Mouse (Mus musculus) monocyte, adult 5-6 weeks (primary cell): Measurements from ENCODE around the gene Drd4. TPM values are rescaled to one million over a fixed set of nuclear protein-coding genes. Genes with fewer than 3 reads are reported as not detected.

Experiments used
- ATAC-seq: fragments of 153-309, 156-312 bp; replicated peaks from 2 replicates; pipeline ENCODE4 v1.8.0; 2017; ENCODE audit warnings: mild to moderate bottlenecking; ENCODE audit not compliant: low TSS enrichment, insufficient number of reproducible peaks, severe bottlenecking, poor library complexity, low FRiP score
- total RNA-seq: library from RNA; stranded (forward); fragments of 200-1000, 200-491, 200-594 nt; gene quantifications from 3 replicates; pipeline ENCODE4 v1.2.3, GENCODE M21; 2017

Drd4 gene
- total RNA-seq, 1 experiment from 2014 or later = not detected

DNA sequence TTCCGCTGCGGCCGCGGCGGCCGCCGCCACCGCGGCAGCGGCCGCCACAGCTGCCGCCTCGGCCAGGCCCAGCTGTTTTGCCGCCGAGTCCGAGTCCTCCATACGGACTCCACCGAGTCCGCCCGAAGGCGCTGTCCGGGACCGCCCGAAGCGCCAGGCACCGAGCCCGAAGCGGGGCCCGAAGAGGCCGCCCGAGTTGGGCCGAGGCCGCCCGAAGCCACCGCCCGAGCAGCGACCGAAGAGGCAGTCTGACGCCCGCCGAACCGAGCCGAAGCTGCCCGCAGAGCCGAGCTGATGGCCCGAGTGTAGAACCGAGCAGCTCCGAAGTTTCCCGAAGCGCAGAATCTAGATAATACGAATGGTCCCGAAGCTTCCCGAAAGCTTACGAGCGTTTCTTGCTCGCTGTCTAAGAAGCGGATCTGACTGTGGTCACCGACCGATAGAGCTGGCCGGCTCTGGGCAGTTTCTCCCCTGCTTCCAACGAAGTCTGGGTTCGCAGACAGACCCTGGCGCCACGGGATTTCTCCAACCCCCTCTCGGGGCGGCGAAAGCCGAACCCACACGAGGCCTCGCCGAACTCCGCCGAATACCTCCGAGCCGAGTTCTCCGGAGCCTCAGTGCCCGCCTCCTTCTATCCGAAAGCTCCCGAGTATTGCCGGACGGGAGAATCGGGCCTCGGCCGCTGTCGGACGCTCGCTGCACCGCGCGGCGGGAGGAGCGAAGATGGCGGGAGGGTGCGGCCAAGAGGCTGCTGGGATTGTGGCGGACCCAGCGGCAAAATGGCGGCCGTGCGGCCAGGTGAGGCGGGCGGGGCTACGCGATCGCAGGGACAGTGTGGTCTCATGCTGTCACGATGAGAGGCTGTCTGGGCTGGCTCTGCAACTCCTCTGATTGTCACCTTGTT lies 35.9 kb downstream of the Drd4 start, which contains the start of the genes Deaf1 and Tmem80:
Gene Deaf1 (minus strand): TSS at position 222 of the 904 bp plus-strand sequence.
Gene Tmem80 (plus strand): TSS at position 271 of the 904 bp plus-strand sequence.
- ATAC-seq = peak; percentile 90

DNA sequence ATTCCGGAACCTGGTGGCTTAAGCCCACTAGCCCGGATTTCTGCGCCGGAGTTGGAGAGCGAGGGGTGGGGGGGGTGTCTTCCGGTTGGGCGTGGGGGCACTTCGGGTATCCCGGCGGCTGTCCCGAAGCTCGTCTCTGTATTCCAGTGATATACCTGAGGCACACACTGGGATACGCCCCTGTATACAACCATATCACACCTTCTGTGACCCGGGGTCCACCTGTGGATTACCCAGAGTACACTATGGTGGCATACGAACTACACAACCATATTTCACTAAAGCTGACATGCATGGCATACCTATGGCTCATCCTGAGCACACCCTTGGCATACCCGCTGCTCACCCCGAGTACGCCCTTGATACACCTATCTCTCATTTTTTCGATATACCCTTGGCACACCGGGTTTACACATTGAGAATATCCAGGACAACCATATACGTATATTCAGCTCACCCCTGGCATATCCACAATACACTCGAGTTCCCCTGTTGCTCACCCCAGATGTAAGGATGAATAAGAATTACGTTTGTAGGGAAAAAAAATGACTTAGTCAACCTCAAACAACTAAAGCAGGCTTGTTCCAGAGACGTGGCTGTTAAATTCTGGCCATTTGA lies 36.7 kb downstream of the Drd4 start:
- no peak; the same call in 1 of the 2 replicates for ATAC-seq

DNA sequence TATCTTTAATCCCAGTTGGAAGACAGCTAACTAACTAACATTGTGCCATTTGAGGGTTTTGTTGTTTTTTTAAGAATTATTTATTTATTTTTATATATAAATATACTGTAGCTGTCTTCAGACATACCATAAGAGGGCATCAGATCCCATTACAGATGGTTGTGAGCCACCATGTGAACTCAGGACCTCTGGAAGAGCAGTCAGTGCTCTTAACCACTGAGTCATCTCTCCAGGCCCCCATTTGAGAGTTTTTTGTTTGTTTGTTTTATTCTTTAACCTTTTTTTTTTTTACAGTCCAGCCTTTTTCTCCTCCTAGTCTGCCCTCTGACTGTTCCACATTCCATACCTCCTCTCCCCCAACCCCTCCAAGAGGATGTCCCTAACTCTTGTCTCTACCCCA lies 38.9 kb downstream of the Drd4 start:
- ATAC-seq = no peak

DNA sequence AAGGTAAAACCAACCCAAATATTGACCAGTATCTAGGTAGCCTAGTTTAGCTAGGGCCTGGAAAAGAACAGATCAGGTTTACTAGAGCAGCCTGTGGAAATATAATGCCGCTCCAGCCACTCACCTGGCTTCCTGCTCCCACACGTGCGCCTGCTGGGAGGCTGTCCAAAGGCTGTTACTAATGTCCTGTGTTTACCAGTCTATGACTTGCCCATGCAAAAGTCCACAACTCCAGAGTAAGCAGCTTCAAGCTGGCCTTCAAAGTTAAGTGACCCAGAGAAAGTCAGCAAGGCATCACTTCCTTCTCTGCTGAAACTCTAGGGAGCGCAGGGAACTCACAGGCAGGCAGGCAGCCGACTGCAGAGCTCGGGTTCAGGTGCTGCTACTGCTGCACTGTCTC lies 40.2 kb downstream of the Drd4 start:
- ATAC-seq = no peak

DNA sequence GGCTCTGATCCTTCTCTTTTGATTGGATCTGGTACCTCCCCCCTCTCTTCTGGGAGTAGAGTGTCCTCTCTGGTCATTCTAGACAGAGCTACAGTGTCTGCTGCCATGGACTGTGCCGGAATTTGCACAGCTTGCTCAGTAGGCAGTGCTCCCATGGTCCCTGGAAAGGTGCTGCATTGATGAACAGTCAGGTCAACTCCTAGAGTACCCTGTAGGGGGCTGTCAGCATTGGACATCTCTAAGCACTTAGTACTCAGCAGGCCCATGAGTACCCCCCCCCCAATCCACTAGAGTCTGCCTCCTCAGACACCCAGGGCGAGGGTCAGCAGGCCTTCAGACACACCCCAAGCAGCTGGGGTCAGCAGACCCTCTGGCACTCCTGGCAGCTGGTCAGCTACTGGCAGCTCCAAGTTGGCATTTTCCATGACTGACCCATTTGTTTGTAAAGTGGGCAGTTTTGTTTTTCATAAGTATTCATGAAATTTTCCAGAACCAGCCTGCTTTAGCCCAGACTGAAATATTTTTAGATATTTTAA lies 43.3 kb downstream of the Drd4 start:
- no peak for ATAC-seq

DNA sequence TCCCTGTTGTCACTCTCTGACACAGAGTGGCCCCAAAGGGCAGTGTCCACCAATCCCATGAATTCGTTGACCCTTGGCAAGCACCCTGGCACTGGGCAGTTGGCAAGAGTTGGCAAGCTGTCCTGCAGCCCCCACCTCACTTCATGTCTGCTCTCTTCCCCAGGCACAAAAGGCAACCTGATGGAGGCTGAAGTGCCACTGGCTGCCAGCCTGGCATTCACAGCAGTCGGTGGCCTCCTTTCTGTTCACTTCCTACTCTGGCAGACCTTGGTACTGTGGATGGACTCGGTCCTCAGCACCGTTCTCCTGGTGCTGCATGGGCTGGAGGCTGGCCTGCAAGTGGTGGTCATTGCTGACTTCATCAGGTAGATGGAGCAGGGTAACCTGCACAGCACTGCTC lies 43.9 kb downstream of the Drd4 start:
- ATAC-seq = no peak

DNA sequence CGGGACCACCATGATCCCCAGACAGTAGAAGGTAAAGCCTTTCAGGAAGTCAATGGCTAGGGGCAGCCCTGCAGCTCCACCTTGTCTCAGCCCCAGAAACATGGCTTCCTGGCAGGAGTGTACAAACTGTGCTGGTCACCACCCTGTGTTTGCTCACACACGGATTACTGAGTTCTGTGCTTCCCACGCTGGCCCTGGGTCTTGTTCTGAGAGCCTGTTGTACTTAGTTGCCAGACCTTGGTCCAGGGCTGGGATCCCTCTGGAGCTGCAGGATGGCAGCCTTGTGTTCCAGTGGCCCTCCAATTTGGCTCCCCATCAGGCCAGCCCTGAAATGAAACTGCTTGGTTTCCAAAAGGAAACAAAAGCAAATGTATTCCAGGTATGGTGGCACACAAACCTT lies 44.5 kb downstream of the Drd4 start:
- ATAC-seq = no peak

DNA sequence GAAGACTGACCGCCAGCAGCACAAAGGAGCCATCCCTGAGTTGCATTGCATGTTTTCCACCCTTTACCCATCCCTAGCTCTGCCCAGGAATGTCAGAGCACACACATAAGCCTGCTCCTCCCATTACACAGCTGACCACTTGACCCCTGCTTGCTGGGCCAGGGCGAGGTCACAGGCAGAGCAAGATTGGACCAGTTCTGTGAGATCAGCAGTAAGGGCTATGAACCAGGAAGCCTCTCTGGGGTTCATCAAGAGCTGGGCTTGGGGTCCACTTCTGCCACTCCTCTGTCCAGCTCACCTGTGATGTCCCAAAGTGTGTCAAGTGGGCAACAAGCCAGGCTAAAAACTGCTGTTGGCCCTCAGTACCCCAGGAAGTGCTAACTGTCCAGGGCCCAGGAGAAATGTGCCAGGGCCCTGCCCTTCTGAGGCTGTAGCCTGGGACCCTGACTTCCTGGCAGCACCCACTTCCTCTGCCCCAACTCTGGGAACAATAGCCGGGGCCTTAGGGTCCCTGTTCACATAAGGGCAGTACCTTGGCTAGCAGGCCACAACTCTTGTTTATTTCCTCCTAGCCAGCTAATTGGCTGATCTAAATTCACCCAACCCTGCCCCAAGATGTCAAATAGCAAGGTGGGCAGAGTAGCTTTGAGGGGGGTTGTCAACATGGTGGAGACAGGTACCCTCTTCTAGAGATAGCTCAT lies 46.1 kb downstream of the Drd4 start:
- ATAC-seq = no peak

DNA sequence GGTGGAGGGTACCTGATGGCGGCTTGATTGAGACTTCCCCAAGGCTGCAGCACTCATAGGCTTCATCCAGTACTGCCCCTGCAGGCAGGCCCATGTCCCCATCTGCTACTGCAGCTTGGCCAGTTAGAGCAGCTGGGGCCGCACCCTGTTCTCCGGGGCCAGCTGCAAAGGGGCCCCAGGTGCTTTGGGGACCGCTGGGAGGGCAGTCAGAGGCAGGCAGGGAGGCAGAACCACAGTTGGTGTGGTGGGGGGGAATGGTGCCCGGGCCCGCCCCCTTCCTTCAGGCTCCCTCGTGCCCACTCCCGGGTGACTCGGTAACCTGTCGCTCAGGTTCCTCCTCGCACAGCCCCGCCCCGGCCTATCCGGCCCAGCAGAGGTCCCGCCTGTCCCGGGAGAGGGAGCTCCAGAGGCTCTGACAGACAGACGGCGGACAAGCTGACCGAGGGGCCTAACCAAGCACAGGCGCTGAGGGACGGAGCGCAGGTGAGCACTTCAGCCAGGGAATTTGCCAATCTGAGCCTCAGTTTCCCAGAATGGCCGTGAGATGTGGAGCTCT lies 46.8 kb downstream of the Drd4 start, which contains the start of gene Eps8l2:
Gene Eps8l2 (plus strand): TSS at position 305 of the 556 bp plus-strand sequence.
- ATAC-seq = no peak

DNA sequence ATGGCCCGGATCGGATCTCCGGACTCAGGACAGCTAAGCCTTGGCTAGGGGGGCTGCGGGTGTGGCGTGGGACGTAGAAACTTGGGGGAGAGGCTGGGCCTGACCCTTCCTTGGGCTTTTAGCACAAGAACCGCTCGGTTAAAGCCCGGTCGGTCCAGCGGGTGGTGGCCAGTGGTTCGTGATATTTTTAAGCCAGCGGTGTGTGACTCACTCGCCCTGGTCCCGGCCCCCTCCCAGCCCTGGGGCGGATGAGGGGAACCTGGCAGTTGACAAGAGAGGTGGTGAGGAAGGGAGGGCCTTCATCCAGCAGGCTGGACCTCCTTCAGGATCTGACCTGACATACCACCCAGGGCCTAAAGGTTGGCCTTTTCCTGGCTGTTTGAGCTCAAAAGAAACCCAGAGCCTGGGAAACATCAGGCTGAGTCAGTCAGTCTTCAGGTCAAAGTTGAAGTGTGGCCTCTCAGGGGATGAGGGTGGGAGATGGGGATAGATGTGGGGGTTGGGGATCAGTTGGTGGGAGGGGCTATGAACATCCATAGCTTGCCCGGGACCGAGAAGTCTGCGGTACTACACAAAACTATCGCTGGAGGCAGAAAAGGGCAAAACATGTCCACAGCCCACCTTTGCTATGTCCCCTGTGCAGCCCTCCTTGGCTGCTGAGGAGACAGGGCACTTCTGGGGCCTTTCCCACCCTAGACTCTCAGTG lies 47.6 kb downstream of the Drd4 start:
- ATAC-seq = no peak

DNA sequence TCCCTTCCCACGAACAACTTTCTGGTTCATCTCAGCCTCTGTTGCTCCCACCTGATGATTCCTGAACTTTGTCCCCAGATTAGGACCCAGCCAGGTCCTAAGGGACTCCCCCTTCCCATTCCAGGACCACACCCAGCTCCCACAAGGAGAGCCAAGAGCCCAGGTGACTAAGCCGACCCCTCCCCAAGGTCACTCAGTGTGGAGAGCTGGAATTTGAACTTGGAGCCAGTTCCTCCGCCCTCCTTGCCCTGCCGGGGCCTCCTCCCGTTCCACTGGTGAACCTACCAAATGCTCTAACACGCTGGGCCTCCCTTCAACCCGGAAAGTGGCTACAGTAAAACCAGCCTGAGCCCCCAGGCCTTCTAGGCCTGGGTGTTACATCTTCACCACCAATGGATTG lies 48.2 kb downstream of the Drd4 start:
- ATAC-seq = no peak

DNA sequence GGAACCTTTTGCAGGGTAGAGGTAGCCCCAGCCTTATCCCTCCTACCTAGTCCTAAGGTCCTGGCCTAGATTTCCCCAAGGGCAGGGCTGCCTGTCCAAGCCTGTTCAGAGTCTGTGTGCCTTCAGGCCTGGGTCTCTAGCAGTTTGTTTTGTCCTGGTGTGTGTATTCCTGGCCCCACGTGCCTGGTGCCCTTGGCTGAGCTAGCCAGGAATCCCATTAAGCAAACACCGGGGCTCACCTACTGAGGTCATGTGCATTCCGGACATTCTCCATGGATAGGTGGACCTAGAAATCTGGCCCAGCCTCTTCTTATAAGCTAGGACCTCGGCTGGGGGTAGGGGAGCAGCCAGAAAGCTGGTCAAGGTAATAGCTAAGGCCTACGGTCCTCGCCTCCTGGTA lies 48.7 kb downstream of the Drd4 start:
- no peak for ATAC-seq

DNA sequence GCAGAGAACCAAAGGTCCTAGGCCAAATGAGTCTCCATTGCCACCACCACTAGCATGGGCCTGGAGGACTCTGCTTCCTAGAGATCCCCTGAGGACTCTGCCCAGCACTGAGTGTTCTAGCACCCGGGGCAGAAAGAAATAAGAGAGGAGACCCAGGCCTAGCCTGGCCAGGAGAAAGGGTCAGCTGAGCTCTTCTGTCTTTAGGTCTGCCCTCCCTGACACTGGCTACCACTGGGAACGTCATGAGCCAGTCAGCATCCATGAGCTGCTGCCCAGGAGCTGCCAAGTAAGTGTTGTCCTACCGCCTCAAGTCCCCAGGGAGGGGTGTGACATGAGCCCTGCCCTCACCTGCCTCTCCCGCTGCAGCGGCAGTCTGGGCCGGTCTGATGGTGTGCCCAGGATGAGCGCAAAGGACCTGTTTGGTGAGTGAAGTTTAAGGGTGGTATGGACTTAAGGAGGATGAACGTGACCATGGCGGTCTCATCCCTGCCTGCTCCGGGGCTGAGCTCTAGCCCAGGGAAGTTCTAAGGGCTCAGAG lies 50.0 kb downstream of the Drd4 start:
- no peak for ATAC-seq

DNA sequence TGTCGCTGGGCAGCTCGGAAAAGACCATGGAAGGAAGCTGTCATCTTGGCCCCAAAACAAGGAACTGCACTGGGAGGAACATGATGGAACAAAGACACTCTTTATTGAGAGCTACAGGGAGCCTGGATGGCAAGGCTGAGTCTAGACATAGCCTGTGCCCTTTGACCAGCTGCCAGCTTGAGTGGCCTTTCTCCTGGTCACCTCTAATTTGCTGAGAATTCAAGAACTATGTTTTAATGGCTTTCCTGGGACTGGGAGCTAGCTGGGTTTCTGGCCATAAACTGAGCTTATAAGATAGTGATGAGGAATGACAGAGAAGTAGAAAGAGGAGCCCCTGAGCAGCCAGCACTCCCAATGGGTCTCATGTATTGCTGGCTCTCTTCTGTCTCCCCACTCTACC lies 51.4 kb downstream of the Drd4 start:
- no peak for ATAC-seq

DNA sequence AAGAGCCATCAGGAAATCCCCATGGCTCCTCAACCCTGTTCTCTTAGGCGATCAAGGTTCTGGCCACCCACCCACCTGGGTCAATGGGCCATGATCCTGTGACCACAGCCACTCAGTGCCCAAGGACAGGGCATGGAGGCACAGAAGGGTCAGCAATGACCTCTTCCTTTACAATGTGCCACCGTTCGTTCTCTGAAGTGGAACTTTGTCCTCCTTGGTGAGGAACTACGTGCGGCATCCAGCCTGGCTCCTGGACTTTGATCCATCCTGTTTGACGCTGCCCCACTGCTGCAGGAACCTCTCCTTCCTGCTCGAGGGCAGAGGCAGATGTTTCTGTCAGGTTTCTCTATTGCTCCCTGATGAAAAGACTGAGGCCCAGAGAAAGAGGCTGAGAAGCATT lies 51.9 kb downstream of the Drd4 start:
- ATAC-seq = no peak

DNA sequence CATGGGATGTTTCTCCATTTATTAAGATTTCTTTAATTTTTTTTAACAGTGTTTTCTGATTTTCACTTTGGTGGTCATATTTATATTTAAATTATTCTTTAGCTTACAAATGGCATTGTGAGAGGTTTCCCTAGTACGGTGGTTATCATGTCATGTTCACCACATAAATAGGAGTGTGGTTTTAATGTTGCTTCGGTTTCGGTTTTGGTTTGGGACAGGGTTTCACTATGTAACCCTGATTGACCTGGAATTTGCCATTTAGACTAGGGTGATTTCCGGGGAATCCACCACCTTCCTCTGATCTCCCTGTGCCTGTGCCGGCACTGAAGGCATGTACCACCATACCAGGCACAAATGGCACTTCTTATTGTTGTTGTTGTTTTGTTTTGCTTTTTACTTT lies 53.0 kb downstream of the Drd4 start:
- ATAC-seq = no peak
